Mouse (Mus musculus): ENCODE data around the gene Col16a1.

GRCm38 (mm10) chr4:130036573-130037401 lies 10.9 kb upstream of the Col16a1 start:
- TF ChIP-seq POLR2A (IDR thresholded peaks at IDR 0.05; ENCODE audit: borderline replicate concordance, low read depth, low read length) (no peak), CTCF (IDR thresholded peaks at IDR 0.05; ENCODE audit: low read depth, low read length) (no peak)

Measured in bone marrow macrophage, adult 2 months (primary cell).